Mouse (Mus musculus) embryonic facial prominence, embryonic 14.5 days (tissue): Measurements from ENCODE around the gene Gm7030. TPM values are rescaled to one million over a fixed set of nuclear protein-coding genes. Genes with fewer than 3 reads are reported as not detected.
A peak's percentile ranks its signal among the peaks of the same experiment; 100 is the strongest.
"Not testable (repeated sequence)": the region's sequence is repeated elsewhere in the genome, so short reads cannot be mapped to it uniquely, and the experiment has no call there.

Experiments used
- ATAC-seq: fragments of 200-750 bp; cut with Nextera tagmentation; 2 replicates; pipeline ENCODE4 v1.8.0; 2017; ENCODE audit warnings: low read depth, moderate number of reproducible peaks, moderate TSS enrichment
- DNase-seq: peaks from one replicate; pipeline ENCODE4 v3.0.0-alpha.2; 2015; ENCODE audit warnings: low spot score
- H3K27ac ChIP-seq: fragments of 300-500 bp; sonication (generic); replicated peaks from 2 replicates; pipeline ENCODE4 v1.5.1; 2014; ENCODE audit warnings: low read depth, mild to moderate bottlenecking, low read length, moderate library complexity
- H3K27me3 ChIP-seq: fragments of 300-500 bp; sonication (generic); replicated peaks from 2 replicates; pipeline ENCODE4 v1.6.1; 2014; ENCODE audit warnings: low read length; ENCODE audit not compliant: control insufficient read depth, insufficient read depth
- H3K36me3 ChIP-seq: fragments of 300-500 bp; sonication (generic); 2 replicates; pipeline ENCODE4 v1.6.1; 2014; ENCODE audit warnings: low read length, mixed read lengths; ENCODE audit not compliant: control insufficient read depth, insufficient read depth
- H3K4me1 ChIP-seq: fragments of 300-500 bp; sonication (generic); 2 replicates; pipeline ENCODE4 v1.6.1; 2014; ENCODE audit warnings: antibody characterized with exemption, low read length; ENCODE audit not compliant: control insufficient read depth, insufficient read depth
- H3K4me2 ChIP-seq: fragments of 300-500 bp; sonication (generic); 2 replicates; pipeline ENCODE4 v1.6.1; 2014; ENCODE audit warnings: low read depth, mild to moderate bottlenecking, low read length, moderate library complexity, mixed read lengths
- H3K4me3 ChIP-seq: fragments of 300-500 bp; sonication (generic); 2 replicates; pipeline ENCODE4 v1.5.1; 2014; ENCODE audit warnings: low read depth, mild to moderate bottlenecking, low read length
- H3K9ac ChIP-seq: fragments of 300-500 bp; sonication (generic); 2 replicates; pipeline ENCODE4 v1.6.1; 2014; ENCODE audit warnings: low read depth, mild to moderate bottlenecking, low read length, moderate library complexity, mixed read lengths
- H3K9me3 ChIP-seq: fragments of 300-500 bp; sonication (generic); 2 replicates; pipeline ENCODE4 v1.6.1; 2016; ENCODE audit warnings: low read length; ENCODE audit not compliant: control insufficient read depth
- WGBS: fragments of 180-500 bp; shearing (Covaris S2); extraction: QIAGEN DNeasy Blood & Tissue Kit; methylation state at CpG from one replicate; pipeline ENCODE4 v1.1.7; 2014; 5-methylcytosine and 5-hydroxymethylcytosine counted together
- polyA plus RNA-seq: library from polyadenylated mRNA; unstranded; fragments of >200 nt; fragmentation: Nextera tagmentation; extraction: Ambion mirVana; gene quantifications from 2 replicates; pipeline ENCODE4 v1.2.1, GENCODE M21; 2014

The Gm7030 gene
- polyA plus RNA-seq, 1 experiment from 2014 or later = not detected

DNA sequence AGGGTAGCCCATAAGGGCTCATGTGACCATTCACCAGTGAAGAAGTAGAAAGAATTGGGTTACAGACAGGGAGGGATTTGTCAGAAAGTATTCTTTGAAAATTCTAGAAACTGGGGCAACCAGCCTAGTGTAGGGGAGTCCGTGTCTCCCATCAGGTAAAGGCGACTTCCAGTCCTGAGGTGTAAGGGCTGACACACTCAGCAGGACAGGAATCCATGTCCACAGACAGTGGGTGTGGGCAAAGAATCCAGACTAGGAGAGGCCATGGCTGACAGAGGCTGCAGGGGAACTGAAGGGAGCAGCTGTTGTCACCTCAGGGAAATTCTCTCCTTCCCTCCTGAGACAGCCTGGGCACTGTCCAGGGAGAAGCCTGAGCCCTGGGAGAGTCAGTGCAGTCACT, 37.7 kb upstream of the Gm7030 start:
- DNase-seq, H3K9me3 ChIP-seq, H3K9ac ChIP-seq, H3K4me1 ChIP-seq, H3K27ac ChIP-seq, ATAC-seq, H3K4me2 ChIP-seq, H3K36me3 ChIP-seq, H3K4me3 ChIP-seq: not testable (repeated sequence)
- peaks cover 73% of the 10 kb centered on the region for H3K27me3 ChIP-seq
- 10% methylated on average over 2 of the region's 2 CpGs for WGBS

DNA sequence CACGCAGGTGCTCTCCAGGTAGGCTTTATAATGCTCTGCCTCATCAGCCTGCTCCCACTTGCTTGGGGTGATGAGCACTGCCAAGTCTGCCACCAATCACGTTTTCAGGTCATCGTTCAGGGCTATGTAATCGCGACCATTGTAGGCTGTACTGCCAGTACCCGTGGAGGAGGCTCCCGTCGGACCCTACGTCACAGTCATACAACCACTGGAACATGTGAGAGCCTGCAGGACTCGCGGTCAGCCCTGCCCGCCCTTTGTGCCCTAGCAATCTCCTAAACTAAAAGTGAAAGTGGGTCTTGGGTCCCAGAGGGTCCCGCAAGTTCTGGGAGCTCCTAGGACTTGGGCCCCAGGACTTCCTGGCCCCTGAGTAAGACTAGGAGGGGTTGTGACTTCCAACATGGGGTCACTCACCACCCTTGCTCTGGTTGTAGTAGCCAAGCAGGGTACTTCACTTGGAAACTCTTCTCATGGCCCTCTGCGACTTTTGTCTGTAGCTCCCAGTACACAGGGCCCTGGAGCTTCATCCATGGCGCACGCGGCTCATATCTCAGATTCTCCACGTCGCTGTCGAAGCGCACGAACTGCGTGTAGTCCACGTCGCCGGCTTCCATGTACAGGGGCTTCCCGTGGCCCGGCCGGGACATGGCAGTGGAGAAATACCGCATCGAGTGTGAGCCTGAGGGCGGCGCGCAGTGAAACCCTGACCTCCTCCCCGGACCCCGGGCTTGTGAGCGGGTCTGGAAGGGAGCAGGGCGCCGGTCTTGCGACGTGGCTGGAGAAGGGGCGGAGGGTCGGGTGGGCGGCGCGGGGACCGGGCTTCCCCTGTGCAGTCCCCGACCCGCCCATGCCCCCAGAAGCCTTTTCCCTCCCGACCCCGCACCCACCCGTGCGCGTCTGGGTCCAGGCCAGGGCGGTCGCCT, 32.2 kb upstream of the Gm7030 start:
- Histone ChIP-seq H3K4me2 (peak overlapping the region; percentile 34), H3K9ac (no peak overlapping the region), H3K4me1 (no peaks in the 10 kb centered on the region), H3K9me3 (no peaks in the 10 kb centered on the region), H3K4me3 (peak overlapping the region; percentile 19), H3K27ac (no peak overlapping the region), H3K36me3 (no peaks in the 10 kb centered on the region), H3K27me3 (peaks cover 68% of the 10 kb centered on the region)
- 1% methylated on average over 37 of the region's 56 CpGs for WGBS
- no peak for ATAC-seq
- DNase-seq = no peak

DNA sequence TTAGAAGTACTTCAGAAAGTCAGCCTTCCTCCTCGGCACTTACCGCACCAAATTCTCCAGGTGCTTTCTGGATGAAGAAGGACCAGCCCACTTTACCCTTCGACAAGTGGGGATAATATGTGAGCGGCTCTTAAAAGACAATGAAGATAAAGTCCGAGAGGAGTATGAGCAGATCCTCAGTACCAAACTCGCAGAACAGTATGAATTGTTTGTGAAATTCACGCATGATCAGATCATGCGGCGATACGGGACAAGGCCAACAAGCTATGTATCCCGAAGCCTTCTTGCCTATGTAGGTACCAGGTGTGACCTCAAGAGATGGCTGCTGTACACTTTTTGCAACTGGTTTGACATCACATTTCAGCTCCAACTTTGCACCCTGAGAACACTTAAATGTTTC, 29.0 kb upstream of the Gm7030 start:
- not testable (repeated sequence) for ATAC-seq, H3K36me3 ChIP-seq, H3K4me1 ChIP-seq, H3K27ac ChIP-seq, DNase-seq, H3K9me3 ChIP-seq, H3K9ac ChIP-seq
- 6% methylated on average over 11 of the region's 11 CpGs for WGBS
- Histone ChIP-seq H3K27me3 (peaks cover 61% of the 10 kb centered on the region), H3K4me3 (peak overlapping the region; percentile 34), H3K4me2 (peak overlapping the region; percentile 55)

DNA sequence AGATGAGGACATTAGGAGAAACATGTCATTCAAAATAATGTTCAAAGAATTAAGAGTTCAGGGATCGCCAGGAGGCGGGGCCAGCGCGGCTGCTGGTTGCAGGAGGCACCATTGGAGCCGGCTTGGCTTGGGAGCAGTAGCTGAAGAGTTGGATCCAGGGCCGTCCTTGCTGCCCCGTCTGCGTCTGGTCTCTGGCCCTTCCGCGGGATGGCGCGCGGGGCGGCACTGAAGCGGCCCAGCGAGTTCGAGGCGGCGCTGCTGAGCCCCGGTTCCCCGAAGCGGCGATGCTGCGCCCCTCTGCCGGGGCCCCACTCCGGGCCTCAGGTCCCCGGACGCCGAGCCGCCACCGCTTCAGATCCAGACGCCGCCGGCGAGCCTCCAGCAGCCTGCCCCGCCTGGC, 28.6 kb upstream of the Gm7030 start:
- not testable (repeated sequence) for H3K36me3 ChIP-seq, ATAC-seq, H3K27ac ChIP-seq, H3K4me1 ChIP-seq, DNase-seq, H3K9me3 ChIP-seq
- Histone ChIP-seq H3K27me3 (peaks cover 62% of the 10 kb centered on the region), H3K9ac (0 out of 2 replicates have a peak overlapping the region, but pooled peaks have one; percentile 40), H3K4me2 (peak overlapping the region; percentile 55), H3K4me3 (peak overlapping the region; percentile 34)
- under 1% methylated on average over 14 of the region's 36 CpGs for WGBS

DNA sequence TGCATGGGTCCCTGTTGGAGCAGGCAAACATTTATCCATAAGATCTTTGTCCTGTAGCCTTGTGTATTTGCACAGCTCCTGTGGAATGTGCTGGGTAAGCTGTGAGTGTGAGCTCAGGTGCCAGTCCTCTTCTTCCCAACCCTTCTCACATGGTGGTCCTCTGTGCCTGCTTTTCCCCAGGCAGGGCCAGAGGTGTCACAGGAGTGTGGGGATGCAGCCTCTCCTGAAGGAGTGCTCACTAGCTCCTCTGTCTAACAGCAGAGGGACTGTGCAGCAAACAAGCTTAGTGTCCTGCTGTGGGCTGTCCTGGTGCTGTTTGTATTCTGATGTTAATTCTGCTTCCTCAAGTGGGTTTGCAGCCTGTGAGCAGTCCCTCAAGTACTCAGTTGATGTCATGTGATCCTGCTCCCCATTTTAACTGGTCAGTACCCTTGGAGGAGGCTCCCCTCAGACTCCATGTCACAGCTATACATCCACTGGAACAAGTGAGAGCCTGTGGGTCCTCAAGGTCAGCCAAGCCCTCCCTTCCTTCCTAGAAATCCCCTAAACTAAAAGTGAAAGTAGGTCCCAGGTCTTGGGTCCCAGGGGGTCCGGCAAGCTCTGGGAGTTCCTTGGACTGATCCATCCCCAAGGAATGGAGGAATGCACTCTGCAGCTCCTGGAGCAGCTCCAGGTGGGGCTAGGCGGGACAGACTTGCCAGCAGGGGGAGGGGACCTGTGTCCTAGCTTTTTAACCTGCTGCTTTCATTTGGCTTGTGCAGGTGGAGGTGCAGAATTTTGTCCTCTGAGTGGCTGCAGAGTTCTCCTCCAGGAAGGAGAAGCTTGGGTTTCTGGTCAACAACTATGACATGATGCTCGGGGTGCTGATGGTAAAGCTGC, 25.3 kb upstream of the Gm7030 start:
- Histone ChIP-seq H3K27me3 (peaks cover 36% of the 10 kb centered on the region), H3K4me3 (no peak overlapping the region), H3K9me3 (no peaks in the 10 kb centered on the region), H3K36me3 (no peaks in the 10 kb centered on the region), H3K9ac (no peak overlapping the region), H3K27ac (no peak overlapping the region), H3K4me1 (no peaks in the 10 kb centered on the region), H3K4me2 (no peak overlapping the region)
- 32% methylated on average over 3 of the region's 3 CpGs for WGBS
- DNase-seq (no peak), ATAC-seq (no peak)

DNA sequence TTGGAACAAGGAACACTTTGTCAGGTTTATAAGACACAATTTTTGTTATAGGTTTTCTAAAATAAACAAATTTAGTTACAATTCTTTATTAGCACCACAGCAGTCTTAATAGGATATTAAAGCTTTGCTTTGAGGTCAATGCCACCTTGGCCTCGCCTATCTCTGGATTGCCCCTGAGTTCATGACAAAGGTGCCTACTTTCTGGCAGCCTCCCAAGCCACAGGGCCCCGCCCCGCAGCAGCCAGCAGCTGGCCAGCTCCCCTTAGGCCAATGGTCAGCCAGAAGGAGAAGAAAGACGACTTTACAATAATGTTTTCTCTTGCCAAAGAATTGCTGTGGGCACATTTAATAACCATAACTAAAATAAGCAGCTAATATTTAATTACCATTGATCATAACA, 22.0 kb upstream of the Gm7030 start:
- H3K4me2 ChIP-seq, H3K4me3 ChIP-seq, H3K9ac ChIP-seq, ATAC-seq, DNase-seq, H3K9me3 ChIP-seq, H3K4me1 ChIP-seq, H3K27ac ChIP-seq, H3K36me3 ChIP-seq: not testable (repeated sequence)
- peaks cover 36% of the 10 kb centered on the region for H3K27me3 ChIP-seq
- WGBS = 43% methylated on average over 4 of the region's 4 CpGs

DNA sequence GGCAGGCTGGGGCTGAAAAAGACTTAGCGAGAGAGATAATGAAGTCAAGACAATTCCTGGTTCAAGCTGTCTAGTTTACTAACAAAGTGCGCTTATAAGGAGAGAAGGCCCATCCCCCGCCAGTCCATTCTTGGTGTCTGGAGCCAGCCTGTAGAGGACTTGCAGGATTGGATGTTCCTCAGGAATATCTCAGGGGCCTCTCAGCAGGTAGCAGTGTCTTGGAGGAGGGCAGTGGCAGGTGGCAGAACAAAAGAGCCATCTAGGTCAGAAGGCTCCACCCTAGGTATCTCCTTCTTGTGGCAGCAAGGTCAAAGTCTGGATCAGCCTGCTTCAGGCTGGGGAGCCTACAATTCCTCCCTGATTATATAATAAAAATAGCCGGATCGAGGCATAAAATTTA, 19.2 kb upstream of the Gm7030 start:
- not testable (repeated sequence) for H3K27ac ChIP-seq, H3K9ac ChIP-seq, DNase-seq, H3K4me1 ChIP-seq, H3K4me2 ChIP-seq, H3K4me3 ChIP-seq, H3K9me3 ChIP-seq, H3K36me3 ChIP-seq, ATAC-seq
- H3K27me3 ChIP-seq = peaks cover 39% of the 10 kb centered on the region
- 69% methylated on average over 5 of the region's 5 CpGs for WGBS

DNA sequence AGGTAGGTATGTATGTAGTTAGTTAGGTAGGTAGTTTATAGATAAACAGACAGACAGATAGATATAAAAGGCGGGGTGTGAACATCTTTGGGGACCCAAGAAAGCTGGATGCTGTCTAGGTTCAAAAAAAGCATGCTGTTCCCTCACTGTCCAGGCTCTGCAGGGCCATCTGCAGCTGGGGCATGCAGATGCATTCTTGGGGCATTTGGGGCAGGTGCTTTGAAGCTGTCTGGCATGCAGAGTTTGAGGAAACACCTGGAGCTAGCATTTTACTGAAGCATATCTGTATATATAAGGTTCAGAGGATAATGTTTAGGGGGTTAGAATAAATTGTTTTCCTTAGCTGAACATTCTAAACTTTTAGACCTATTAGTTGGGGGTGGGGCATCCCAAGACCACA, 17.7 kb upstream of the Gm7030 start:
- H3K9ac ChIP-seq, ATAC-seq, H3K9me3 ChIP-seq, DNase-seq, H3K4me3 ChIP-seq, H3K36me3 ChIP-seq, H3K27ac ChIP-seq, H3K4me2 ChIP-seq, H3K4me1 ChIP-seq: not testable (repeated sequence)
- H3K27me3 ChIP-seq = peaks cover 41% of the 10 kb centered on the region
- 72% methylated on average over 1 of the region's 1 CpGs for WGBS
